Mouse (Mus musculus): Measurements from ENCODE around the gene Kat6b.

DNA sequence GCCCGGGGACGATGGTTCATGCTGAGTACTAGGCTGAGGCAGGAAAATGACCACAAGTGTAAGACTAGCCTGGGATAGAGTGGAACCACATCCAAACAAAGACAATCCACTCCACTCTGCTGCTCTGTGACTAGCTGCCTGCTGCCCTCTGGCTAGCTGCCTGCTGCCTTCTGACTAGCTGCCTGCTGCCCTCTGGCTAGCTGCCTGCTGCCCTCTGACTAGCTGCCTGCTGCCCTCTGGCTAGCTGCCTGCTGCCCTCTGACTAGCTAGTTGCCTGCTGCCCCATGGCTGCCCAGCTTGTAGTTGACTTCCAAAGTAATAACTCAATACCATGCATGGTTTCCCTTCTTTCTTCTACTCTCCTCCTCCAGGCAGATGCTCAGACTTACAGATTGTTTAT, 4.1 kb upstream of the Kat6b start:
- no peak for TF ChIP-seq POLR2A (IDR thresholded peaks at IDR 0.05; ENCODE audit: extremely low read depth, insufficient read depth, low read length)
- no peak for TF ChIP-seq CTCF (IDR thresholded peaks at IDR 0.05; ENCODE audit: extremely low read depth, insufficient read depth, low read length)
